ENCODE assay signal across 11 mouse cellular contexts in the genomic region with DNA sequence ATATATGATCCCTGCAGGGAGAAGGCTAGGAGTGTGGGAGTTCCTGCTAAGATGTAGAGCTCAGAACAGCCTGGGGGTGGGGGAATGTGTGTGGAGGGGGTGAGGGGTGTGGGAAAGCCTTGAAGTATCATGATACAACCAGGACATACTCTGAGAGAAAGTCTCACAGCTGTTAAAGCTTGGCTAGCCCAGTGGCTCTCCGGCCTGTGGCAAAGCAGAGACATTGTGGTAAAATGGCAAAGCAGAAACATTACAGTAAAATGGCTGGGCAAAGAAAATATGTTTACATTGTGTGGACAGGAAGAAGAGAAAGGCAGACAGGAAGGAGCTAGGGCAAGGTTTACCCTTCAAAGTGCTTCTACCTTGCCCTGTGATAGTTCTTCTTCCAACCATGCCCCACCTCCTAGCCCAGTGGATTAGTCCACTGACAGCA. TPM values are rescaled to one million over a fixed set of nuclear protein-coding genes. Genes with fewer than 3 reads are reported as not detected.
A peak's percentile ranks its signal among the peaks of the same experiment; 100 is the strongest.
DNase-seq lines count a peak whose midpoint lies in the region; ATAC-seq and TF ChIP-seq lines count a peak whose summit lies in the region.
"Had no signal": no experiment of that assay in that cellular context is flagged by ENCODE, and none has a peak within 500 bp of the region (broad histone marks: within the 10 kb centered on the region; RNA-seq: fewer than 3 reads in every experiment).

No protein-coding gene starts in this region.

- no peak for TF ChIP-seq EP300 in heart, adult 2 months (IDR thresholded peaks at IDR 0.05; ENCODE audit: insufficient read depth, low read depth, low read length)
- TF ChIP-seq EP300 in liver, postnatal 0 days (IDR thresholded peaks at IDR 0.05; ENCODE audit: low read depth), result no peak

- no peak for ATAC-seq in liver, embryonic 12.5 days
- ATAC-seq in liver, postnatal 0 days, result no peak
- no peak for ATAC-seq in liver, embryonic 13.5 days (ENCODE audit: low read depth)

- H3K27ac ChIP-seq in heart, adult 2 months, result peak overlapping the region; percentile 43
- peak overlapping the region; percentile 92 for H3K27ac ChIP-seq in liver, embryonic 12.5 days
- H3K27ac ChIP-seq in liver, postnatal 0 days (ENCODE audit: low read depth), result no peak overlapping the region
- H3K27ac ChIP-seq in liver, embryonic 13.5 days, result peak overlapping the region; percentile 96
- H3K27ac ChIP-seq: hindbrain, embryonic 15.5 days; midbrain, embryonic 12.5 days had no signal

- no peaks in the 10 kb centered on the region for H3K9me3 ChIP-seq in liver, embryonic 12.5 days (replicated peaks)
- no peaks in the 10 kb centered on the region for H3K9me3 ChIP-seq in liver, postnatal 0 days (ENCODE audit: low read length)
- no peaks in the 10 kb centered on the region for H3K9me3 ChIP-seq in liver, embryonic 13.5 days (replicated peaks)
- H3K9me3 ChIP-seq: hindbrain, embryonic 15.5 days; midbrain, embryonic 12.5 days had no signal

- H3K9ac ChIP-seq in heart, adult 2 months (ENCODE audit: low read depth, low read length), result no peak overlapping the region
- no peak overlapping the region for H3K9ac ChIP-seq in liver, embryonic 12.5 days
- no peak overlapping the region for H3K9ac ChIP-seq in liver, postnatal 0 days (replicated peaks)
- 0 out of 2 replicates have a peak overlapping the region, but pooled peaks have one; percentile 19 for H3K9ac ChIP-seq in liver, embryonic 13.5 days
- H3K9ac ChIP-seq: hindbrain, embryonic 15.5 days; midbrain, embryonic 12.5 days had no signal

- DNase-seq in heart, adult 2 months, result no peak
- no peak for DNase-seq in heart, adult 11 months
- DNase-seq in liver, postnatal 0 days, result no peak
- peak; percentile 75 for DNase-seq in T-cell, adult 2 months (ENCODE audit: low spot score)
- no peak for DNase-seq in liver, embryonic 13.5 days
- DNase-seq in gastrocnemius, postnatal 25 days, result no peak
- DNase-seq in urinary bladder, postnatal 14 days (ENCODE audit: low spot score), result no peak
- DNase-seq: adrenal gland, postnatal 10 days had no signal

- no peak for TF ChIP-seq CTCF in heart, adult 2 months (IDR thresholded peaks at IDR 0.05)
- TF ChIP-seq CTCF in liver, postnatal 0 days (IDR thresholded peaks at IDR 0.05; ENCODE audit: low read depth), result no peak

- H3K79me2 ChIP-seq in heart, adult 2 months (replicated peaks; ENCODE audit: control insufficient read depth, insufficient read depth, low read length), result no peaks in the 10 kb centered on the region

- 74% methylated on average over 1 of the region's 1 CpGs for WGBS in heart, adult 2 months
- WGBS in liver, embryonic 12.5 days (ENCODE audit: insufficient replicate concordance), result 67% methylated on average over 1 of the region's 1 CpGs
- WGBS in liver, postnatal 0 days (ENCODE audit: insufficient replicate concordance), result 83% methylated on average over 1 of the region's 1 CpGs
- WGBS in liver, embryonic 13.5 days (ENCODE audit: insufficient replicate concordance), result 67% methylated on average over 1 of the region's 1 CpGs

- no peaks in the 10 kb centered on the region for H3K36me3 ChIP-seq in heart, adult 2 months (ENCODE audit: control insufficient read depth, insufficient read depth, low read length)
- H3K36me3 ChIP-seq in liver, embryonic 12.5 days, result no peaks in the 10 kb centered on the region
- no peaks in the 10 kb centered on the region for H3K36me3 ChIP-seq in liver, postnatal 0 days (replicated peaks; ENCODE audit: insufficient read depth, low read length)
- H3K36me3 ChIP-seq in liver, embryonic 13.5 days, result no peaks in the 10 kb centered on the region
- H3K36me3 ChIP-seq: hindbrain, embryonic 15.5 days; midbrain, embryonic 12.5 days had no signal

- no peaks in the 10 kb centered on the region for H3K27me3 ChIP-seq in heart, adult 2 months (ENCODE audit: control insufficient read depth, insufficient read depth, low read length)
- H3K27me3 ChIP-seq in liver, embryonic 12.5 days (replicated peaks), result no peaks in the 10 kb centered on the region
- no peaks in the 10 kb centered on the region for H3K27me3 ChIP-seq in liver, postnatal 0 days (ENCODE audit: insufficient read depth, low read length)
- no peaks in the 10 kb centered on the region for H3K27me3 ChIP-seq in liver, embryonic 13.5 days
- H3K27me3 ChIP-seq: hindbrain, embryonic 15.5 days; midbrain, embryonic 12.5 days had no signal

- peaks cover 2% of the 10 kb centered on the region; the same call in 1 of the 2 replicates for H3K4me1 ChIP-seq in heart, adult 2 months (ENCODE audit: control insufficient read depth, insufficient read depth, low read length)
- H3K4me1 ChIP-seq in liver, embryonic 12.5 days, result peaks cover 61% of the 10 kb centered on the region
- peaks cover 29% of the 10 kb centered on the region for H3K4me1 ChIP-seq in liver, postnatal 0 days (ENCODE audit: insufficient read depth)
- peaks cover 60% of the 10 kb centered on the region for H3K4me1 ChIP-seq in liver, embryonic 13.5 days (replicated peaks)
- H3K4me1 ChIP-seq: hindbrain, embryonic 15.5 days had no signal

- TF ChIP-seq POLR2A in heart, adult 2 months (IDR thresholded peaks at IDR 0.05; ENCODE audit: insufficient read depth, low read depth, low read length), result no peak

- H3K4me2 ChIP-seq in liver, embryonic 12.5 days, result no peak overlapping the region
- H3K4me2 ChIP-seq in liver, postnatal 0 days (ENCODE audit: low read depth, low read length), result no peak overlapping the region
- no peak overlapping the region for H3K4me2 ChIP-seq in liver, embryonic 13.5 days
- H3K4me2 ChIP-seq: hindbrain, embryonic 15.5 days; midbrain, embryonic 12.5 days had no signal

- intact Hi-C loops in heart, adult 2 months (cut with DNase I), result no loop called here

- H3K4me3 ChIP-seq in heart, adult 2 months, result no peak overlapping the region
- no peak overlapping the region for H3K4me3 ChIP-seq in liver, embryonic 12.5 days
- no peak overlapping the region for H3K4me3 ChIP-seq in liver, postnatal 0 days (ENCODE audit: low read depth, low read length)
- H3K4me3 ChIP-seq in liver, embryonic 13.5 days (replicated peaks), result no peak overlapping the region
- H3K4me3 ChIP-seq: hindbrain, embryonic 15.5 days; midbrain, embryonic 12.5 days had no signal

RNA-seq across cellular contexts. Expression of gene Ier5, which starts 58.5 kb away (rescaled TPM):
- total RNA-seq in heart, adult 2 months (2021), result 10 to 100 TPM; 12.5 to 16.8 TPM
- 9.8 and 13.5 TPM in 2 replicates for polyA plus RNA-seq in heart, adult 2 months (2012; rRNA removed)
- polyA plus RNA-seq in liver, embryonic 12.5 days (2016; fragmentation: Nextera tagmentation; extraction: Ambion mirVana), result 6.1 and 6.9 TPM in 2 replicates
- 1.5 and 3.2 TPM in 2 replicates for polyA plus RNA-seq in liver, postnatal 0 days (2015; fragmentation: Nextera tagmentation; extraction: Ambion mirVana)
- 1.6 and 1.9 TPM in 2 replicates for polyA plus RNA-seq in liver, embryonic 13.5 days (2015; fragmentation: Nextera tagmentation; extraction: Ambion mirVana)
- total RNA-seq in gastrocnemius, postnatal 25 days (2021), result 1 to 10 TPM; 5.5 to 7.5 TPM
